Mouse (Mus musculus) midbrain, embryonic 11.5 days (tissue): Measurements from ENCODE around the gene Hadh. TPM values are rescaled to one million over a fixed set of nuclear protein-coding genes. Genes with fewer than 3 reads are reported as not detected.

Source experiments
- ATAC-seq: fragments of 200-750 bp; cut with Nextera tagmentation; 2 replicates; pipeline ENCODE4 v1.8.0; 2017; ENCODE audit warnings: moderate TSS enrichment, moderate library complexity; ENCODE audit not compliant: low FRiP score
- DNase-seq: peaks from one replicate; pipeline ENCODE4 v3.0.0; 2015; ENCODE audit warnings: low spot score; ENCODE audit errors: missing footprints
- H3K27ac ChIP-seq: fragments of 300-500 bp; sonication (generic); 2 replicates; pipeline ENCODE4 v1.5.1; 2014; ENCODE audit warnings: low read depth, low read length
- H3K27me3 ChIP-seq: fragments of 300-500 bp; sonication (generic); 2 replicates; pipeline ENCODE4 v1.6.1; 2014; ENCODE audit warnings: mild to moderate bottlenecking, low read length, moderate library complexity, mixed read lengths; ENCODE audit not compliant: control insufficient read depth, insufficient read depth
- H3K36me3 ChIP-seq: fragments of 300-500 bp; sonication (generic); 2 replicates; pipeline ENCODE4 v1.6.1; 2014; ENCODE audit warnings: mild to moderate bottlenecking, low read length, moderate library complexity, mixed read lengths; ENCODE audit not compliant: control insufficient read depth, insufficient read depth
- H3K4me1 ChIP-seq: fragments of 300-500 bp; sonication (generic); 2 replicates; pipeline ENCODE4 v1.6.1; 2014; ENCODE audit warnings: low read length; ENCODE audit not compliant: control insufficient read depth, insufficient read depth
- H3K4me2 ChIP-seq: fragments of 300-500 bp; sonication (generic); 2 replicates; pipeline ENCODE4 v1.6.1; 2014; ENCODE audit warnings: mild to moderate bottlenecking, moderate library complexity
- H3K4me3 ChIP-seq: fragments of 300-500 bp; sonication (generic); 2 replicates; pipeline ENCODE4 v1.5.1; 2014; ENCODE audit warnings: low read depth, low read length
- H3K9ac ChIP-seq: fragments of 300-500 bp; sonication (generic); 2 replicates; pipeline ENCODE4 v1.6.1; 2014; ENCODE audit warnings: low read length
- H3K9me3 ChIP-seq: fragments of 300-500 bp; sonication (generic); 2 replicates; pipeline ENCODE4 v1.6.1; 2016; ENCODE audit warnings: low read length; ENCODE audit not compliant: control insufficient read depth
- WGBS: fragments of 180-500 bp; shearing (Covaris S2); extraction: QIAGEN DNeasy Blood & Tissue Kit; methylation state at CpG from one replicate; pipeline ENCODE4 v1.1.7; 2014; 5-methylcytosine and 5-hydroxymethylcytosine counted together
- polyA plus RNA-seq: library from polyadenylated mRNA; unstranded; fragments of >200 nt; fragmentation: Nextera tagmentation; extraction: Ambion mirVana; gene quantifications from 2 replicates; pipeline ENCODE4 v1.2.1, GENCODE M21; 2014

Gene Hadh
- polyA plus RNA-seq, 1 experiment from 2014 or later, result 66.5 TPM

- no peak for DNase-seq
- Histone ChIP-seq H3K9ac (no peak overlapping the region), H3K27ac (no peak overlapping the region), H3K27me3 (no peaks in the 10 kb centered on the region), H3K36me3 (no peaks in the 10 kb centered on the region), H3K4me1 (no peaks in the 10 kb centered on the region), H3K4me2 (no peak overlapping the region), H3K4me3 (no peak overlapping the region), H3K9me3 (no peaks in the 10 kb centered on the region; the same call in 1 of the 2 replicates)
- 96% methylated on average over 6 of the region's 6 CpGs for WGBS
- ATAC-seq, result no peak
Measured at GRCm38 (mm10) chr3:131260418-131260817, 11.5 kb downstream of the Hadh start.

- no peak overlapping the region for H3K27ac ChIP-seq
- H3K4me1 ChIP-seq, result no peaks in the 10 kb centered on the region
- no peak for ATAC-seq
- H3K36me3 ChIP-seq, result no peaks in the 10 kb centered on the region
- no peaks in the 10 kb centered on the region; the same call in 1 of the 2 replicates for H3K9me3 ChIP-seq
- no peaks in the 10 kb centered on the region for H3K27me3 ChIP-seq
- no peak for DNase-seq
- 95% methylated on average over 9 of the region's 9 CpGs for WGBS
- H3K4me3 ChIP-seq, result no peak overlapping the region
- no peak overlapping the region for H3K9ac ChIP-seq
- no peak overlapping the region for H3K4me2 ChIP-seq
Measured at GRCm38 (mm10) chr3:131259392-131259965, 12.4 kb downstream of the Hadh start.

GRCm38 (mm10) chr3:131258921-131259320 is 13.0 kb downstream of the Hadh start:
- Histone ChIP-seq H3K4me3 (no peak overlapping the region), H3K27ac (no peak overlapping the region), H3K9me3 (no peaks in the 10 kb centered on the region; the same call in 1 of the 2 replicates), H3K4me1 (no peaks in the 10 kb centered on the region), H3K27me3 (no peaks in the 10 kb centered on the region), H3K4me2 (no peak overlapping the region), H3K36me3 (no peaks in the 10 kb centered on the region), H3K9ac (no peak overlapping the region)
- 83% methylated on average over 3 of the region's 3 CpGs for WGBS
- no peak for DNase-seq
- ATAC-seq, result no peak

GRCm38 (mm10) chr3:131255399-131255981 is 16.4 kb downstream of the Hadh start:
- Histone ChIP-seq H3K27me3 (no peaks in the 10 kb centered on the region), H3K36me3 (no peaks in the 10 kb centered on the region), H3K27ac (no peak overlapping the region), H3K9me3 (no peaks in the 10 kb centered on the region), H3K9ac (no peak overlapping the region), H3K4me1 (no peaks in the 10 kb centered on the region), H3K4me2 (no peak overlapping the region), H3K4me3 (no peak overlapping the region)
- no peak for DNase-seq
- WGBS, result 95% methylated on average over 3 of the region's 3 CpGs
- no peak for ATAC-seq

GRCm38 (mm10) chr3:131254991-131255390 is 16.9 kb downstream of the Hadh start:
- Histone ChIP-seq H3K4me3 (no peak overlapping the region), H3K9me3 (no peaks in the 10 kb centered on the region), H3K9ac (no peak overlapping the region), H3K4me1 (no peaks in the 10 kb centered on the region), H3K27me3 (no peaks in the 10 kb centered on the region), H3K36me3 (no peaks in the 10 kb centered on the region), H3K27ac (no peak overlapping the region), H3K4me2 (no peak overlapping the region)
- ATAC-seq (no peak), DNase-seq (no peak)
- WGBS, result 90% methylated on average over 4 of the region's 4 CpGs

GRCm38 (mm10) chr3:131251601-131252000 is 20.3 kb downstream of the Hadh start:
- Histone ChIP-seq H3K4me2 (no peak overlapping the region), H3K36me3 (no peaks in the 10 kb centered on the region), H3K4me1 (no peaks in the 10 kb centered on the region), H3K9me3 (no peaks in the 10 kb centered on the region), H3K27me3 (no peaks in the 10 kb centered on the region), H3K27ac (no peak overlapping the region), H3K9ac (no peak overlapping the region), H3K4me3 (no peak overlapping the region)
- DNase-seq (no peak), ATAC-seq (no peak)
- 94% methylated on average over 7 of the region's 7 CpGs for WGBS

- Histone ChIP-seq H3K4me2 (no peak overlapping the region), H3K4me1 (no peaks in the 10 kb centered on the region), H3K27me3 (no peaks in the 10 kb centered on the region), H3K36me3 (no peaks in the 10 kb centered on the region), H3K9me3 (no peaks in the 10 kb centered on the region), H3K4me3 (no peak overlapping the region), H3K9ac (no peak overlapping the region), H3K27ac (no peak overlapping the region)
- no peak for ATAC-seq
- 88% methylated on average over 13 of the region's 13 CpGs for WGBS
- DNase-seq, result no peak
Measured at GRCm38 (mm10) chr3:131250978-131251377, 20.9 kb downstream of the Hadh start.

GRCm38 (mm10) chr3:131250283-131250682 is 21.6 kb downstream of the Hadh start:
- ATAC-seq (no peak), DNase-seq (no peak)
- no peak overlapping the region for H3K27ac ChIP-seq
- no peak overlapping the region for H3K4me2 ChIP-seq
- 94% methylated on average over 2 of the region's 2 CpGs for WGBS
- H3K9ac ChIP-seq, result no peak overlapping the region
- no peaks in the 10 kb centered on the region for H3K36me3 ChIP-seq
- no peaks in the 10 kb centered on the region for H3K9me3 ChIP-seq
- no peaks in the 10 kb centered on the region for H3K27me3 ChIP-seq
- no peak overlapping the region for H3K4me3 ChIP-seq
- H3K4me1 ChIP-seq, result no peaks in the 10 kb centered on the region

- DNase-seq (no peak), ATAC-seq (no peak)
- H3K36me3 ChIP-seq, result no peaks in the 10 kb centered on the region
- no peaks in the 10 kb centered on the region for H3K4me1 ChIP-seq
- no peaks in the 10 kb centered on the region for H3K27me3 ChIP-seq
- no peaks in the 10 kb centered on the region for H3K9me3 ChIP-seq
- H3K4me2 ChIP-seq, result no peak overlapping the region
- no peak overlapping the region for H3K9ac ChIP-seq
- H3K4me3 ChIP-seq, result no peak overlapping the region
- H3K27ac ChIP-seq, result no peak overlapping the region
- WGBS, result 94% methylated on average over 10 of the region's 10 CpGs
Measured at GRCm38 (mm10) chr3:131248444-131248843, 23.5 kb downstream of the Hadh start.
